Mouse (Mus musculus): ENCODE data around the gene Ccdc54. TPM values are rescaled to one million over a fixed set of nuclear protein-coding genes. Genes with fewer than 3 reads are reported as not detected.

Gene Ccdc54
- polyA plus RNA-seq, 1 experiment from 2014 or later = not detected

Other genes with a start within 250 kb of the Ccdc54 start
- gene Bbx, start 158.8 kb downstream of the Ccdc54 start, polyA plus RNA-seq (2015; fragmentation: Nextera tagmentation; extraction: Ambion mirVana) = 5.5 and 6.1 TPM in 2 replicates

Data from liver, embryonic 15.5 days (tissue).